Mouse (Mus musculus) erythroid progenitor cell, adult 5-6 weeks (primary cell): ENCODE measurements around the gene Dock2. TPM values are rescaled to one million over a fixed set of nuclear protein-coding genes. Genes with fewer than 3 reads are reported as not detected.

Source experiments
- ATAC-seq: replicated peaks from 2 replicates; pipeline ENCODE4 v1.8.0; 2016; ENCODE audit warnings: moderate number of reproducible peaks, mild to moderate bottlenecking, moderate TSS enrichment, inconsistent platforms; ENCODE audit not compliant: poor library complexity, low FRiP score, severe bottlenecking
- total RNA-seq, 2 experiments: library from RNA; stranded (forward) in 1 of 2; stranded (reverse) in 1 of 2; fragments of 150-400 nt in 1 of 2; fragments of 186-747, 209-891 nt in 1 of 2; gene quantifications; 2 replicates each; pipeline versions ENCODE4 v1.2.3 to v1.2.4; 2015 to 2017; ENCODE audit warnings: low replicate concordance in 2 of 2

Gene Dock2
- total RNA-seq, 2 experiments from 2014 or later: 14.6 to 25.2 TPM

GRCm38 (mm10) chr11:34311717-34312116 is 472.0 kb downstream of the Dock2 start:
- ATAC-seq: no peak

DNA sequence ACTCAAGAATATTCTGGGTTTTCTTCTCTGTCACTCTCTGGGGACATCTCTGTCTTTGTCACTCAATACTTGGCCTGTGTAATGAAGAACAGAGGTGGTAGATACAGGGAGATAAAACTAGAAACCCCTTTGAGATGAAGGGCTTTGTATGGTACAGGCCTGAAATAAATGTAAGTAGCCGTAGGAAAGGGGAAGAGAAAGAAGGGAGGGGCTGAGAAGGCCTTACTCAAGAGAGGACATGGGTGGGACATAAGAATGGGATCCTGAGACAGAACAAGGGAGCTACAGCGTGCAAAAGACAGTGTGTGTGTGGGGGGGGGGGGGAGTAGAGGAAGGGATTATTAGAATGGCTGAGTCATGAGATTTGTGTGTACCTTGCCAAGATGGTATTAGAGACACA is 474.3 kb downstream of the Dock2 start:
- ATAC-seq: no peak

GRCm38 (mm10) chr11:34308731-34309130 is 475.0 kb downstream of the Dock2 start:
- ATAC-seq: no peak

DNA sequence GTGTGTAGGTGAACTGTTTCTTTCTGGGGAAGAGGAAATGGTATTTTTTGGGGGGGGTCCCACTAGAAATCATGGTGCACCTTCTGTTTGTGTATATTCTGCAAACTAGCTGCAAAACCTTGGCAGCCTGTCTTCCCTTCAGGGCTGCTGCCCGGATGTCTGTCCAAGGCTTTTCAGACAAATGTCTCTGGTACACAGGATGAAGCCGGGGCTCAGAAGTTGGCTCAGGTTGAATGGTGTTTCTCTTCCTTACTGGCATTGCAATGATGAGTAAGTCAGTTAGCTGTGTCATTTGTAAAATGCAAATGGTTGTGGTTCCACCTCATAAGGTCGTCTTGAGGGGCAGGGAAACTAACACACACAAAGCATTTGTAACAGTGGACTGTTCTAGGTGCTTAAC is 477.5 kb downstream of the Dock2 start:
- ATAC-seq: no peak

DNA sequence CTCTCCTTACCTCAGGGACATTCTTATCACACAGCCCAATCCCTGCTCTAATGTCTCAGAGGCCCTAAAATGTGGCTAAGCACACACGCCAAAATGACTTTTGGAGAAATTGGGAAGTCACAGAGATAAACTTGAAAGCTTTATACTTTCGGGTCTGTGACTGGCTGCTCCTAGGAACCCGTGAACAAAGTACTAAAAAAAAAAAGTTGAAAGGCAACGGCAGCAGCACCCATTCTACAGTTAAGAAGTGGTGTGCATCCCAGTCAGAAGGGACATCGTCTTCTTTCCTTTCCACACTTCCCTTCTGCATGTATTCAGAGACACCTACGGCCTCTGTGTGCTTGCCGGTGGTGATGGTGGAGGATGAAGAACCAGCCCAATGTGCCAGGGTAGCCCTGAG is 483.6 kb downstream of the Dock2 start:
- no peak for ATAC-seq

GRCm38 (mm10) chr11:34299550-34299949 is 484.1 kb downstream of the Dock2 start:
- no peak for ATAC-seq

GRCm38 (mm10) chr11:34297698-34298378 is 485.9 kb downstream of the Dock2 start:
- no peak for ATAC-seq

DNA sequence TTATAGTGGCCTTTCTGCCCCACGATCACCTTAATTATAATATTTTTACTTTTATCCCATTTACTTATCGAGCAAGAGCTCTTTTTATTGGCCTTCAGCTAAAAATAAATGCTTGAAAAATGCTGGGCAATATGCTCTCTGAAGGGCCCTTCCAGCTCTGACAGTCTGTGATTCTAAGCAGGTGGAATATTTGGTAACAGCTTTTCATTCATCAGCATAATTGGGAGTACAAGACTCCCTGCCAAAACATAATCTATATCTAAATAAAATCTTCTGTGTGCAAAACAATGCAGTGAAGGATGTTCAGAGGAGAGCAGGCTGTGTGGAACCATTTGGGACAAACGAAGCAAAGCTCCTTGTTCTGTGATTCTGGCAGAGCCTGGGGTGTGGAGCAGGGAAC is 492.4 kb downstream of the Dock2 start:
- ATAC-seq: no peak

DNA sequence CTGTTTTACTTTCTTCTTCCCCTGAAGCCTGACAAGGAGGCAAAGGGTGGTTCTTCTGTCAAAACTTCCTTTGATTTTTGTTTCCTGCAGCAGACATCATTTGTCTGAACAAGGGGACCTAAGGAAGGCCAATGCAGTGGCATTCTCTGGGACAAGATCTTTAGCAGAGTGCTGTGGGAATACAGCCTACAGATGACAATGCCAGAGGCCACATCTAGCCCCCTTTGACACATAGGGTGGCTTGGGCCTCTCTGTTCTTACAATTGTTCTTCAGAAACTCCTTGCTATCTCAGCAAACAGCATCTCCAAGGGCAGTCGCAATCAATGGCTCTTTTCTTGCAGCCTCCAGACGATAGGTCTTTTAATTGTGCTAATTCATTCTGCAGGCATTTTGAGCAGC is 493.0 kb downstream of the Dock2 start:
- ATAC-seq: no peak

DNA sequence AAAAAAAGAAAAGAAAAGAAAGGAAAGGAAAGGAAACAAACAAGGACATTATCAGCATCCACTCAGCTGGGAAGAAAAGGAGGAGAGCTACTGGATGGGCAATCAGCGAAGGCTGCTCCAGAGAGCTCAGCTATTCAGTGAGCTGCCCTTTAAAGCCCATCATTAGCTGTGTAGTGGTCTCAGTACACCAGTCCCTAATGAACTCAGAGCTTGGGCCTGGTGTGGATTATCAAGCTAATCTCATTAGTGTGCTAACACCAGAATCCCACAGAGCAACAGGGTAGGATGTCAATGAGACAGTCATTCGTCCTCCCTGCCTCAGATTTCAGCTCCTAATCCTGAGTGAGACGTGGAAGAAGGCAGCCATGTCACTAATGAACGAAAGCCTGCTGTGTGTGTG is 493.4 kb downstream of the Dock2 start:
- no peak for ATAC-seq

DNA sequence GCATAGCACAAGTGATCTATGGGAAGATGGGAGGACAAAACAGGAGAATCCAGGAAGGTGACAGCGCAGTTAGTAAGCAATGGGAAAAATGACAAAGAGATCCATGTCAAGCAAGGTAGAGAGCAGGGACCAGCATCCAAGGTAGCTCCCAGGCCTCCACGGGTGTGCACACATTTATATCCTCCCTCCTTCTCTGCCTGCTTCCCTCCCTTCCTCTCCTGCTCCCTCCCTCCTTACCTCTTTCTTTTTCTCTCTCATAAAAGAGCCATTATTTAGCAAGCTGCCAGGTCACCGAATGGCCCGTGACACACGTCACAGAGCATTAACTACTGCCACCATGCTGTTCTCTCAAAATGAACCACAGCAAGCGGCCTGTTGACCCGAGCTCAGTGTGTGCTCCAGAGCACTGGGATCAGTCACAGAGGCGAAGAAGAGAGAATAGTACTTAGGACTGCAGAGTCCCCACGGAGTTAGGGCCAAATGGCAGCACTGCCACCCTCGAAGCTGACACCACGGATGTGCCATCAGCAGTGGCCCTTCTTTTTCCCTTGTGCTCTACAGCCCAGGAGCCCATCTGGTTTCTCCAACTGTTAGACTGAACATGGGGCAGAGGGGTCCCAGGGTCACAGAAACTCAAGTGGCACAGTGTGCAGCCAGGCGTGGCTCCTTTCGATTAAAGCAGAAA is 499.4 kb downstream of the Dock2 start:
- no peak for ATAC-seq

- ATAC-seq: no peak
Observed at GRCm38 (mm10) chr11:34277047-34277445, 506.6 kb downstream of the Dock2 start.

DNA sequence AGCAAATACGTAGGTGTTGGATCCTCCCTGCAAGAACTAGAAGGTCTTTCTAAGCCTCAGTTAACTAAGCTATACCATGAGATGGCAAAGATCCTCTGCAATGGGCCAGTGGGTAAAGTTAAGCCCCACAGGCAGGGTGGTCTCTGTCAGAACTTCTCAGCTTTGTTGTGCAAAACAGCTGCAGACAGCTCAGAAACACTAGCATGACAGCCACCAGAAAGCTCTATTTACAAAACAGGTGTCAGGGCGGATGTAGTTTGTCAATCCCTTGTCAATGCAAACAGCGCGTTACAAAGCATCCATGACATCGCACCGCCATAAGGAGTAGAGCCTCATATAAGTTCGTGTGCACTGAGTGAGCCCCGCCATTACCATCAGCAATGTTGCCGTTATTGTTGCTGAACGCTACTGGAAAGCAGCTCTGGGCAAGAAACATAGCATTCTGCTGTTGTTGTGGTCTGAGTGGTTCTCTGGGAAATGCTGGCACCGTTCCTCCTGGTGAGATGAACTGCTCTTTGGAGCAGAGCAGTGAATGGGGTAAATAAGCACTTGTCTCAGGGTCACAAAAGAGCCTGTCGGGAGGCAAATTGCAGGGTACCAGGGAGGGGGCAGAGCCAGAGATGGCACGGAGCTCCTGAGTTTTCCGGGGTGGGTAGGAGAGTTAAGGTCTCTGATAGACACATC is 507.2 kb downstream of the Dock2 start:
- no peak for ATAC-seq

DNA sequence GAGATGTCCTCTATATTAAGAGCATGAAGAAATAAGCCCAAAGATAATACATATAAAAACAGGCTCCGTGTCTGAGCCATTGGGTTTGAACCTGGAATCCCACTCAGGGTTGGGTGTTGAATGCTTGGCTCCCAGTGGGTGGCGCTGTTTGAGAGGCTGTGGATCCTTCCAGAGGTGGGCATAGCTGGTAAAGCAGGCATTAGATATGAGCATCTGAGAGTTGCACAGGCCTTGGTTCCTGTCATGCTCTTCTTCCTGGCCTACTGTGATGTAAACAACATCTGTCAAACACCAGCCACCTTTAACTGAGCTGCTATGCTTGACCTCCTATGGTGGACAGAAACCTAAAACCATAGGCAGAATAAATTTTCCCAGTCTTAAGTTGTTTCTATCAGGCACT is 507.8 kb downstream of the Dock2 start:
- no peak for ATAC-seq

DNA sequence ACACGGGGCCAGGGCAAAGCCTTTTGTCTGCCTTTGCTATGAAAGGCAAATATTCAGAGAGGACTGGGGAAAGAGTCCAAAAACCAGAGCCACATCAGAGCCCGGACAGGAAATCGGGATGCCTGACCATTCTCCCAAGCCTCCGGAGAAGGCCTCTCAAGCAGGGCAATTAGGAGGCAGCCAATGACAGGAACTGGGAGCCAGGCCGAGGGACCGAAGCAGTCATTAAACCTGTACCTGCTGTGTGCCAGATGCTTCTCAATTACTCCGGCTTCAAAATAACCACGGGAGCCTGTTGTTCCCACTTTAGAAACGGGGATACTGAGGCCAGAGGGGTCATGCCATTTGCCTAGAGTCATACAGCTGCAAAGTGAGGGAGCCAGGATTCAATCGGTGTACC is 511.7 kb downstream of the Dock2 start:
- ATAC-seq: no peak

DNA sequence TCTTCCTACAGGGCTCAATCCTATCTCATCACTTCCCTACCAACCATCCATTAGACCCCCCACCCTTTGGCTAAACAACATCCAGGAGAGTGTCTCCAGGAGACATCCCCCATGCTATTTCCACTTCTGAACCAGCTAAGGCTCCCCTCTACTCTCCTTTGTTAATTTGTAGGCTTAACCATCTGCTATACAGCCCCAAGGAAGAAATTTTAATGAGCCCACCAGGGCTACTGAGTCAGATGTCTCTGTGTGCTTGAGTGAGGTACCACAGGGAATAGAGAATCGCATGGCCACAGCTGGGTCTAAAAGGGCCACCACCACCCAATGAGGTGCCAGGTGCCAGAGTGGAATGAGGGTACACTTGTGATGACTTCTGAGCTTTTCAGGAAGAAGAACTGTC is 519.6 kb downstream of the Dock2 start:
- no peak for ATAC-seq

DNA sequence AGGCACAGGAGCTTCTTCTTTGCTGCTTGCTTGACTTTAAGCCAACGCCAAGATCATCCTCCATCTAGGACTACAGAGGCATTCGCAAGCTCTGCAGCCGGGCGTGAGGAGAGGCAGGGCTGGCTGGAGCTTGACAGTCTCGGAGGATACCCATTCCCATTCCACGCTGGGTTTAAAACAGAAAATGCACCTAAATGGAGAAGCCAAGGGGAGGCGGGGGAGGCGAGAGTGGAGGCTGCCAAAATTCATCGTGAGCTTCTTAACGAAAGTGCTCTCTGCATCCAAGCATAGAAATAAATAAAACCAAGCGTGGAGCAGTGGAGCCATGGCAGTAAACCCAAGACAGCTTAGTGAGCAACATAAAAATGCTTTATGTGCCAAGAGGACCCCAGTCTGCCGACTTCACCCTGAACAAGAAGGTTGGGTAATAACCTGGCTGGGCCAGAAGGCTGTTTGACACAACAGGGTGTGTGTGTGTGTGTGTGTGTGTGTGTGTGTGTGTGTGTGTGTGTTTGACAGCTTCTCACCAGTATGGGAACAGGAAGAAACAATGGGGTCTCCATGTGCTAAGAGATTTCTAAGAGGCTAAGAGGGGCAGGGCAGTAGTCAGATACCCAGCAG is 524.7 kb downstream of the Dock2 start:
- ATAC-seq: no peak

DNA sequence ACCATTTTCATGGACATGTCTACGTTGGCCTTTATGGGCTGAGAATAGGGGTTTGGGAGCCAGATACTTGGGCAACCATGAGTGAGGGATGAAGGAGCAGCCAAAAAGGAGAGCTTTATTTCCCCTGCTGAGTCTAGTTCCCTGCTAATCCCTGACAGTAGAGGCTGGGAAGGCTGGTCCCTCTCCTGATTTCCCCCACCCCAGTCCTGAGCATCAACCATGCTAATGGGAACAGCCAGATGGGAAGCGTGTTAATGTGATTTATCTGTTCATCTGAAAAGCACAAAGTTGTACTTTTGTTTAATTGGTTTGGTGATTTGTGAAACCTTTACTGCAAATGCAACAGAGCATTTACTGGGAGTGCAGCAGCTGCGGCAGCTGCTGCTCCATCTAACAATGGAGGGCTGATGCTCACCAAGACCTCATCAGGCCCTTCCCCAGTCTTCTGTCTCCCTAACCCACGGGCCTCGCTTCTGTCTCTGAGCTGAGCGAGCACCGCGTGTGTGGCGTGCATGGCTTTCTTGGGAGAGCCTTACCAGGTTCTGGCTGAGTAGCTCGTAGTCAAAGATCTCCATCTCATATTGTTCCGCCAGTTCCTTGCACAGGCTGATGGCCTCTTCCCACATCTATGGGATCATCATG is 526.0 kb downstream of the Dock2 start:
- no peak for ATAC-seq

GRCm38 (mm10) chr11:34242979-34243378 is 540.7 kb downstream of the Dock2 start:
- no peak for ATAC-seq

- ATAC-seq: no peak
Observed at GRCm38 (mm10) chr11:34240252-34240651, 543.4 kb downstream of the Dock2 start.
